Mouse (Mus musculus) small intestine, adult 2 months (tissue): ENCODE measurements around the gene Gm49673.
"Not testable (repeated sequence)": the region's sequence is repeated elsewhere in the genome, so short reads cannot be mapped to it uniquely, and the experiment has no call there.

Experiments
- CTCF ChIP-seq: fragments of 200-500 bp; IDR thresholded peaks from 2 replicates; pipeline ENCODE4 v1.5.1; 2012; ENCODE audit warnings: low read depth, mild to moderate bottlenecking, control low read depth, inconsistent platforms, low read length, moderate library complexity, mixed read lengths; ENCODE audit not compliant: insufficient replicate concordance, insufficient read length; ENCODE audit errors: extremely low read depth
- POLR2A ChIP-seq: fragments of 200-500 bp; IDR thresholded peaks from 2 replicates; pipeline ENCODE4 v1.6.1; 2012; ENCODE audit warnings: low read depth, mild to moderate bottlenecking, control low read depth, inconsistent platforms, low read length, moderate library complexity

- not testable (repeated sequence) for TF ChIP-seq CTCF, POLR2A
Observed at GRCm38 (mm10) chr17:8146931-8147330, 657 bp downstream of the Gm49673 start.
